Mouse (Mus musculus) forebrain, embryonic 14.5 days (tissue): Measurements from ENCODE around the gene Bcl9. TPM values are rescaled to one million over a fixed set of nuclear protein-coding genes. Genes with fewer than 3 reads are reported as not detected.

Experiments
- ATAC-seq: fragments of 200-750 bp; cut with Nextera tagmentation; 2 replicates; pipeline ENCODE4 v1.8.0; 2017; ENCODE audit warnings: mild to moderate bottlenecking, moderate library complexity
- DNase-seq: peaks from one replicate; pipeline ENCODE4 v3.0.0-alpha.2; 2015; ENCODE audit warnings: low spot score
- H3K27ac ChIP-seq: fragments of 300-500 bp; sonication (generic); 2 replicates; pipeline ENCODE4 v1.5.1; 2014; ENCODE audit warnings: low read depth, mild to moderate bottlenecking, control low read depth, low read length, moderate library complexity
- H3K27me3 ChIP-seq: fragments of 300-500 bp; sonication (generic); replicated peaks from 2 replicates; pipeline ENCODE4 v1.6.1; 2014; ENCODE audit warnings: low read length, control low read depth, mixed read lengths; ENCODE audit not compliant: control insufficient read depth, insufficient read depth
- H3K36me3 ChIP-seq: fragments of 300-500 bp; sonication (generic); 2 replicates; pipeline ENCODE4 v1.6.1; 2014; ENCODE audit warnings: low read length, control low read depth; ENCODE audit not compliant: control insufficient read depth, insufficient read depth
- H3K4me1 ChIP-seq: fragments of 300-500 bp; sonication (generic); 2 replicates; pipeline ENCODE4 v1.6.1; 2014; ENCODE audit warnings: antibody characterized with exemption, low read length, control low read depth; ENCODE audit not compliant: control insufficient read depth, insufficient read depth
- H3K4me2 ChIP-seq: fragments of 300-500 bp; sonication (generic); 2 replicates; pipeline ENCODE4 v1.6.1; 2014; ENCODE audit warnings: mild to moderate bottlenecking, control low read depth, low read length
- H3K4me3 ChIP-seq: fragments of 300-500 bp; sonication (generic); 2 replicates; pipeline ENCODE4 v1.5.1; 2014; ENCODE audit warnings: low read depth, low read length, control low read depth
- H3K9ac ChIP-seq: fragments of 300-500 bp; sonication (generic); 2 replicates; pipeline ENCODE4 v1.6.1; 2014; ENCODE audit warnings: mild to moderate bottlenecking, low read length, control low read depth, moderate library complexity
- H3K9me3 ChIP-seq: fragments of 300-500 bp; sonication (generic); replicated peaks from 2 replicates; pipeline ENCODE4 v1.6.1; 2016; ENCODE audit warnings: low read length, control low read depth, mixed read lengths; ENCODE audit not compliant: control insufficient read depth
- WGBS: fragments of 180-500 bp; shearing (Covaris S2); extraction: QIAGEN DNeasy Blood & Tissue Kit; methylation state at CpG from one replicate; pipeline ENCODE4 v1.1.7; 2014; 5-methylcytosine and 5-hydroxymethylcytosine counted together
- polyA plus RNA-seq: library from polyadenylated mRNA; unstranded; fragments of >200 nt; fragmentation: Nextera tagmentation; extraction: Ambion mirVana; gene quantifications from 2 replicates; pipeline ENCODE4 v1.2.1, GENCODE M21; 2014

Gene Bcl9
- polyA plus RNA-seq, 1 experiment from 2014 or later: 54.6 TPM

GRCm38 (mm10) chr3:97253823-97254600 lies 43.7 kb downstream of the Bcl9 start:
- Histone ChIP-seq H3K4me1 (peaks cover 22% of the 10 kb centered on the region), H3K9me3 (peaks cover 1% of the 10 kb centered on the region; the same call in 1 of the 2 replicates), H3K36me3 (no peaks in the 10 kb centered on the region), H3K27ac (no peak overlapping the region), H3K27me3 (no peaks in the 10 kb centered on the region), H3K4me2 (no peak overlapping the region), H3K4me3 (no peak overlapping the region), H3K9ac (no peak overlapping the region)
- 30% methylated on average over 9 of the region's 9 CpGs for WGBS
- ATAC-seq: 0 out of 2 replicates have a peak, but pooled peaks have one; percentile 29
- DNase-seq: no peak

DNA sequence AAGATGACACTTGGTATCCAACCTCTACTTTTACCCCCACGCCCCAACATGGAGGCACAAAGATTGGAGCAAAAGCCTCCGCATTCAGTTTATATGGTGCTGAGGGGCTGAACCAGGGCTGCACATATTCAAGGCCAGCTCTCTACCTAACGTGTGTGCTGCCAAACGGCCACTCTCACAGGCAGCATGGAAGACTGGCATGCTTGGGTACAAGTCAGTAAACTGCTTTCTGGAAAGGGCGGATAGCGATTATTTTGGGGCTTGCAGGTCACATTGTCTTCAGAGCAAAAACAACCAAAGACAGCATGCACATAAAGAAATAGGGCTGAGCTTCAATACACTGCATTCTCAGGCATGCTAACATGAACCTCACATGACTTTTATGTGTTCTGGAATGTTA lies 44.8 kb downstream of the Bcl9 start:
- no peaks in the 10 kb centered on the region for H3K9me3 ChIP-seq
- no peak for ATAC-seq
- no peak overlapping the region for H3K27ac ChIP-seq
- H3K36me3 ChIP-seq: no peaks in the 10 kb centered on the region
- peaks cover 22% of the 10 kb centered on the region for H3K4me1 ChIP-seq
- DNase-seq: no peak
- H3K27me3 ChIP-seq: no peaks in the 10 kb centered on the region
- no peak overlapping the region for H3K4me2 ChIP-seq
- H3K9ac ChIP-seq: no peak overlapping the region
- WGBS: 78% methylated on average over 6 of the region's 6 CpGs
- H3K4me3 ChIP-seq: no peak overlapping the region

- Histone ChIP-seq H3K27me3 (no peaks in the 10 kb centered on the region), H3K4me2 (no peak overlapping the region), H3K9me3 (no peaks in the 10 kb centered on the region), H3K27ac (no peak overlapping the region), H3K36me3 (no peaks in the 10 kb centered on the region), H3K9ac (no peak overlapping the region), H3K4me3 (no peak overlapping the region), H3K4me1 (peaks cover 8% of the 10 kb centered on the region; the same call in 1 of the 2 replicates)
- no peak for DNase-seq
- WGBS: 21% methylated on average over 10 of the region's 10 CpGs
- no peak for ATAC-seq
Observed at GRCm38 (mm10) chr3:97242629-97243167, 55.0 kb downstream of the Bcl9 start.

DNA sequence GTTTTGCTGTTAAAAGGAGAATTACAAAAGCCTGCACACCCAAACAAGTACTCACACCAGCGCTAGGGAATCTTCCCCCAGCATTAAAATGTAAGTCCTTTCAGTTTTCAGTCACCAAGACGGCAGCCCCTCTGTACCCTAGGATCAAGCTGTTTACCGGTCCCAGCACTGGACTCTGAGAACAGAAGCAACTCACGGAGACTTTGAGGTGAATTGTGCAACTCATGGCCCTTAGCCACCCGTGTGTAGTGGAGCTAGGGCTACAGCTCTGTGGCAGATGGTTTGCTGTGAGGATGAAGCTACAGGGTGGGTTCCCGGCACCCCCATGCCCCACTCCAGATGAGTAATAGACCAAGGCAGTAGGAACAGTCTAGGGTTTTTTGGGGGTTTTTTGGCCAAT lies 55.9 kb downstream of the Bcl9 start:
- Histone ChIP-seq H3K9ac (no peak overlapping the region), H3K27me3 (no peaks in the 10 kb centered on the region), H3K27ac (no peak overlapping the region), H3K4me2 (no peak overlapping the region), H3K4me3 (no peak overlapping the region), H3K36me3 (no peaks in the 10 kb centered on the region), H3K4me1 (peaks cover 8% of the 10 kb centered on the region; the same call in 1 of the 2 replicates), H3K9me3 (no peaks in the 10 kb centered on the region)
- no peak for ATAC-seq
- DNase-seq: no peak
- WGBS: 48% methylated on average over 6 of the region's 6 CpGs

- Histone ChIP-seq H3K4me1 (peaks cover 8% of the 10 kb centered on the region; the same call in 1 of the 2 replicates), H3K36me3 (no peaks in the 10 kb centered on the region), H3K27me3 (no peaks in the 10 kb centered on the region), H3K9ac (no peak overlapping the region), H3K4me2 (no peak overlapping the region), H3K9me3 (no peaks in the 10 kb centered on the region), H3K27ac (no peak overlapping the region), H3K4me3 (no peak overlapping the region)
- no peak for ATAC-seq
- DNase-seq: no peak
- whole genome bisulfite sequencing: 82% methylated on average over 6 of the region's 6 CpGs
Observed at GRCm38 (mm10) chr3:97239793-97240192, 57.9 kb downstream of the Bcl9 start.

DNA sequence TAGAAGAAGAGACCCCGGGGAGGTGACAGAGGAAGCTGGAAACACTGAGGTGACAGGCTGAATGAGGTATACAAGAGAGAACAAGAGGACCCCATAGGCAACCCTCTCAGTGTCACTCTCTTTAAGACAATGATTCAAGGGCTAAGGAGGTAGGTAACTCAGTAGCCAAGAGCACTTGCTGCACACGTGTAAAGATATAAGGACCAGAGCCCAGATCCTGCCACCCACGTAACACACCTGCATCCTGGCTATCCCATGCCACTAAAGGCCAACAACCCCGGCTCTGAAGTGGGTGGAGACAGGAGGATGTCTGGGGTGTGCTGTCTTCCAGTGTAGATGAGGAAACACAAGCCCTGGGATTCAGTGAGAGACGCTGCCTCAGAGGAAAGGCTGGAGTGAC lies 58.4 kb downstream of the Bcl9 start:
- WGBS: 82% methylated on average over 5 of the region's 5 CpGs
- H3K27me3 ChIP-seq: no peaks in the 10 kb centered on the region
- DNase-seq: no peak
- H3K9me3 ChIP-seq: no peaks in the 10 kb centered on the region
- no peak overlapping the region for H3K9ac ChIP-seq
- peaks cover 8% of the 10 kb centered on the region; the same call in 1 of the 2 replicates for H3K4me1 ChIP-seq
- no peaks in the 10 kb centered on the region for H3K36me3 ChIP-seq
- no peak for ATAC-seq
- H3K27ac ChIP-seq: no peak overlapping the region
- no peak overlapping the region for H3K4me2 ChIP-seq
- no peak overlapping the region for H3K4me3 ChIP-seq

DNA sequence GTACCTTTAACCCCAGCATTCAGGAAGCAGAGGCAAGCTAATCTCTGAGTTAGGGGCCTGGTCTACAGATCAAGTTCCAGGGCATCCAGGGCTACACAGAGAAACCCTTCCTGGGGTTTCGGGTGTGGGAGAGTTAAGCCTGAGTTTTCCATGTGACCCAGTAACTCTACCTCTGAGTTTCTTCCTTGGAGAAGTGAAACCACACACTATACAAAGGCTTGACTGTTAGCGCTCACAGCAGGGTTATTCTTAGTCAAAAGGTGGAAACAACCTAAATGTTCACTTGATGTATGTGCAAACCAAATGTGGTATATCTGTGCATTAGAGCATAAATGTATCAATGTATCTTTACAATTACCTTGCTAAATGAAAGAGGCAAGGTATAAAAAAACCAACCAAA lies 59.2 kb downstream of the Bcl9 start:
- no peak for ATAC-seq
- DNase-seq: no peak
- H3K4me3 ChIP-seq: no peak overlapping the region
- no peaks in the 10 kb centered on the region for H3K9me3 ChIP-seq
- H3K27me3 ChIP-seq: no peaks in the 10 kb centered on the region
- peaks cover 8% of the 10 kb centered on the region; the same call in 1 of the 2 replicates for H3K4me1 ChIP-seq
- H3K27ac ChIP-seq: no peak overlapping the region
- WGBS: 67% methylated on average over 2 of the region's 2 CpGs
- no peak overlapping the region for H3K4me2 ChIP-seq
- H3K9ac ChIP-seq: no peak overlapping the region
- H3K36me3 ChIP-seq: no peaks in the 10 kb centered on the region

GRCm38 (mm10) chr3:97237403-97237802 lies 60.3 kb downstream of the Bcl9 start:
- no peaks in the 10 kb centered on the region for H3K36me3 ChIP-seq
- H3K9me3 ChIP-seq: no peaks in the 10 kb centered on the region
- H3K4me1 ChIP-seq: peaks cover 3% of the 10 kb centered on the region; the same call in 1 of the 2 replicates
- DNase-seq (no peak), ATAC-seq (no peak)
- WGBS: 100% methylated on average over 2 of the region's 2 CpGs
- no peak overlapping the region for H3K4me3 ChIP-seq
- H3K4me2 ChIP-seq: no peak overlapping the region
- H3K27ac ChIP-seq: no peak overlapping the region
- H3K9ac ChIP-seq: no peak overlapping the region
- no peaks in the 10 kb centered on the region for H3K27me3 ChIP-seq

DNA sequence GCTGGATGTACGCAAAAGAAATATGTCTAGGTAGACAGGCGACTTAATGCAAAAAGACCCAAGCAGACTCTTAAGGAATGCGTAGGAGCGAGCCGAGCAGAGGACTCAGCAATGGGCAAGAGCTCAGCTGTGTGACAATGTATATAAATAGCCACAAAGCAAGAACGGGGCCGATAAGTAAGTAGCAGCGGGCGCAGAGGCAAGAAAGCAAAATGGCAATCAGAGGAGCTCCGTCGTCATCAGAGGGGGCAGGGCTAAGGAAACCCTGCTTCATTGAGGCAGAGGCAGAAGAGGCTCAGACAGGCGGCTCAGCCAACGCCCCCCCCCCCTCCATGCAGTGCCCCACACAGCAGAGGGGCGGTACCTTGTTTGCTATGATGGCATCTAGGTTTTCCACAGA lies 62.9 kb downstream of the Bcl9 start:
- H3K4me2 ChIP-seq: no peak overlapping the region
- no peaks in the 10 kb centered on the region for H3K27me3 ChIP-seq
- no peaks in the 10 kb centered on the region for H3K4me1 ChIP-seq
- 90% methylated on average over 14 of the region's 14 CpGs for WGBS
- no peaks in the 10 kb centered on the region for H3K9me3 ChIP-seq
- no peak overlapping the region for H3K9ac ChIP-seq
- 0 out of 2 replicates have a peak, but pooled peaks cover 3% of the 10 kb centered on the region for H3K36me3 ChIP-seq
- no peak overlapping the region for H3K4me3 ChIP-seq
- DNase-seq (no peak), ATAC-seq (no peak)
- H3K27ac ChIP-seq: no peak overlapping the region
